Mouse (Mus musculus) adrenal gland, postnatal 25 days (tissue): Measurements from ENCODE around the gene Gm28308. TPM values are rescaled to one million over a fixed set of nuclear protein-coding genes. Genes with fewer than 3 reads are reported as not detected.

ENCODE experiments used
- DNase-seq: peaks from one replicate; pipeline ENCODE4 v3.0.0; 2021; ENCODE audit warnings: mixed read lengths
- total RNA-seq: library from RNA; stranded (reverse); gene quantifications from 2 replicates; pipeline ENCODE4 v1.2.3, GENCODE M21; 2021

The Gm28308 gene
- total RNA-seq, 1 experiment from 2014 or later: 0.88 TPM

- DNase-seq: no peak
These were observed 29.6 kb downstream of the Gm28308 start for GRCm38 (mm10) chr6:52183311-52184080.

- DNase-seq: no peak
These were observed 30.3 kb downstream of the Gm28308 start for GRCm38 (mm10) chr6:52182793-52183192.

GRCm38 (mm10) chr6:52182030-52182429 lies 31.1 kb downstream of the Gm28308 start:
- DNase-seq: no peak

DNA sequence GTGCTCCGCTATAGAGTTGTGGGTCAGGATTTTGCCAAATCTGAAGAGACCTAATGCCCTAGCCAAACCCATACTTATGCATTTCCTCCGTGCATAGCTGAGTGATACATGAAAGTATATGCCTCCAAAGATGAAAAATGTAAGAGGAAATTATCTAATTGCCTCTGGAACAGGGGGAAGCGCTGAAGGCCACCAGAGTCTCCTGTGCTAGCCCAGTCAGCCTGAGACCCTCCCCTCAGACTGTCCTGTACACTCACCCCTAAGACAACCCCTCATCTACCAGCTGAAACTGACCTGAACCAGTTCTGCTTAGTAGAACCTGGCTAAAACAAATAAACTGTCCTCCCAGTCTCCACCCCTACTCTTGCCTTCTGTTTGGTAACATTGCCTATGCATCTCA lies 32.4 kb downstream of the Gm28308 start:
- no peak for DNase-seq

GRCm38 (mm10) chr6:52180213-52180710 lies 32.9 kb downstream of the Gm28308 start:
- DNase-seq: no peak

GRCm38 (mm10) chr6:52179690-52180089 lies 33.4 kb downstream of the Gm28308 start:
- no peak for DNase-seq

- DNase-seq: no peak
These were observed 34.0 kb downstream of the Gm28308 start for GRCm38 (mm10) chr6:52178918-52179665.

DNA sequence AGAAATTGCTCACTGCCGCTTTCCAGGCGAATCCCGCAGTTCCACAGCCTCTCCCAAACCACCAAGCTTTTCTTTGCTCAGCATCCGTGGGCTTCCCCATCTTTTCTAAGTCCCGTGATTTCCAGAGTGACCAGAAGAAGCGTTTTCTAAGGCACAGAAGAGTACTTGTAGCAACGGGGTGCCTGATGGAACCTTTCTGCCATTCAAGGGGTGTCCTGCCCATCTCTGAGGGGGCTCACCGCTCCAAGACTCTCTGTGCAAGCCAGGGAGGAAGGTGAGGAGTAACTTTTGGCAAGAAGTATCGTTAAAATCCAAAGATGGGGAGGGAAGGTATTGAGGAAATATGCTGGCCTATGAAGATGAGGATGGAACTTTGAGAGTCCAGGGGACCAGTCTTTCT lies 35.3 kb downstream of the Gm28308 start:
- no peak for DNase-seq

DNA sequence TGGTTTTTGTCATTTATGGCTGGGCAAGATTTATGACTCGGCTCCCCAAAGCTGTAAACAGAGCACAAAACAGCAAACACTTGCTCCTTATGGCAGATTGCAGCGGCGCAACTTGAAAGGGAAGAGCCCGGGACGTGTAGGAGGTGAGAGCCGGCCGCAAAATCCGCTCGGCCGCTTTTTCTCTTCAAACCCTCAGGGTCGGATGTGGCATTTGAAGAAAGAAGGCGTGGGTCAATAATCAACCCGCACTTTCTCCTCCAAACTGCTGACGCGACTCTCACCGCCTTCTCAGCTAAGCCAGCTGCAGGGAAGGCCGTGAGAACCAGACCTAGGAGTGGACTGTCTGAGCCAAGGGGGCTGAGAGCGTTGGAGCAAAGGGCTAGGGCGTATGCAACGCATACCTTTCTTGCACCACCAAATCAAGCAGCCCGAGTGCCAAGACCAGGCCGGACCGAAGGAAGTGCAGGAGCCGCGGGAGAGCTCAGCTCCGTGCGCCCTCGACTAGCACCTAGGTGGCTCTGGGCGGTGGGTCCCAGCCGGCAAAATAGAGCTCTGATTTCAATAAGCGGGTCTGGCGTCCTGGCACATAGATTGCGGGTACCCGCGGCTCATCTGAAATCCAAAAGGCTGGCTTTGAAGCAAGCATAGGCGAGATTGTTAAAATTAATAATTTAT lies 35.9 kb downstream of the Gm28308 start, which contains the start of gene 5730596B20Rik:
5730596B20Rik (plus strand) TSS at position 438 of the 675 bp plus-strand sequence.
- DNase-seq: no peak

- DNase-seq: no peak
These were observed 36.7 kb downstream of the Gm28308 start for GRCm38 (mm10) chr6:52176391-52176790.

DNA sequence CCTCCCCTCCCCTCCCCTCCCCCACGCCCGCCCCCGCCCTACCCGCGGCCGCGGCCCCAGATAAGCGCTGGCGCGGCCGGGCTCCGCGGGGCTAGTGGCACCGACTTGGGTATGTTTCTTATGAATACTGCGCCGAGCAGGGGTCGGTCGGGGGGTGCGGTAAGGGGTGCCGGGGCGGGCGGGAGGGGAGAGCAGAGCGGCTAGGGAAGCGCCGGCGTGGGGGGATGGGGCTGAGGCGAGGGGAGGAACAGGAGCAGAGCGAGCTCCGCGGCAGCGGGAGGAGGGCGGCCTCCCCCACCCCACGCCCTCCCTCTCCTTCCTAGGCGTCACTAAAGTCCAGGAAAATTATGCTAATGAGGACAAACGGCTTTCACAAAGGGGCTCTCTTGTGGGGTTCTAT lies 37.3 kb downstream of the Gm28308 start:
- peak; percentile 64 for DNase-seq

DNA sequence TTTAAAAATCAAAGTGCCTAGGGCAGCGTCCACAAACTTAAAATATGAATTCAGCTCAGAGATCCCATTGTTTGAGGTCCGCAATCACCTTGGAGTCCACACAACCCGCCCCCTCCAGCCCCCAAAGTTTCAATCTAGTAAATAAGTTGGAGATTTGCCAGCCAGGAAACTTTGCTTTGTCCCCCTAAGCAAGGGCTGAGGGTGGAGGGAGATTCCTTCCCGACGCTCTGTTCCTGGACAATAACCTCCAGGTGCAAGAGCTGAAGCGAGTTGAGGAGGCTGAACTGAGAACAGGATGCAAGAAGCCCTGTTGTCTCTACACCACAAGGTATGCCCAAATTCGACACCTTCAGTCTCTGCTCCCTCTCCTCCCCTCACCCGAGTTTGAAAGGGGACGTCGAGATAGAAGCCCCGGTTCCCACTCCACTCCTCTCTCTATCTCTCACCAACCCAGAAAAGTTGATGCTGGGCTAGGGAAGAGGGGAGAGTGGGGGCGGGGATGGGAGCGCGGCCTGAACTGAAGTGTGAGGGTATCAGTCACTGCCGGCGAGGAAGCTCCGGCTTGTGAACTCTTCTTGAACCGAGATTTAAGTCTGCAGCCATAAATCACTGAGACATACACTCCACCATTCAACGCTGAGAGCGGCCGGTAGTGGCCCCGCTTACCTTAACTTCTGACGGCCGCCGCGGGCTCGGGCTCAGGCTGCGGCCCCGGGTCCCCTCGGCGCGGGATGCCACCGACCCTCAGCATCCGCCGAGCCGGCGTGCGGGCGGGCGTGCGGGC lies 38.0 kb downstream of the Gm28308 start:
- peak; percentile 41 for DNase-seq

GRCm38 (mm10) chr6:52173648-52174047 lies 39.5 kb downstream of the Gm28308 start:
- no peak for DNase-seq

DNA sequence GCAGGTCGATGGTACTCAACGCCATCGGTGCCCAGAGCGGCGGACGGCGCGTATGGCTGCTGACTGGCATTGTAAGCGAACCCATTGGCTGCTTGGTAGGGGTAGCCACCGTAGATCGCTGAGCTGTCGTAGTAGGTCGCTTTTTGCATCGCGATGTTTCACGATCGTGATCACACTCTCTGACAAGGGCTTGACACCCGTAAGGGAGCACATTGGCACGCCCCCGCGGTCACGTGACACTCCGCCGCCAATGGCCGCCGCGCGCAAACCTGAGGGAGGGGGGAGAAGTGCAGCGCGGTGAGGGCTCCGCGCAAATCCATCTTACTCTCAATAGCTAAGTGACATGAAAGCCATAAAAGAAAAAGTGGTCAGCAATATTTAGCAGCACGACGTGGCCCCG lies 40.6 kb downstream of the Gm28308 start:
- peak; percentile 94 for DNase-seq

DNA sequence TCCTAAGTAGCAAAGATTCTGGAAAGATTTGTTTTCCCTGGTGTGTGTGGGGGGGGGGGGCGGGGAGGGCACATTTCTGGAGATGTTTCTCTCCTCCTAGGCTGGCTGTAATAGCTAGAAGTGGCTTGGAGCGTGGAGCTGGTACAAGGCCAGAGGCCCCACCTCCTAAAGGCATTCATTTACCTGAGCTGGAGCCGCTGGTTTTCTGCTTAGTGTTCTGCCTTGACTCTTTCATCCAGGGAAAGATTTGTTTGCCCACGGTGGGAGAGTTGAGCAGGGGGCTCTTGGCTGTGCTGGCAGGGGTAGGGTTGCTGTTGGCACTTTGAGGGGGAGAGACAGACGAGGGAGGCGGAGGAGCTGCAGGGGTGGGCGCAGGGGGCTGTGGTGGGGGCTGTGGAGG lies 41.2 kb downstream of the Gm28308 start:
- no peak for DNase-seq

GRCm38 (mm10) chr6:52171331-52171730 lies 41.8 kb downstream of the Gm28308 start:
- DNase-seq: no peak

GRCm38 (mm10) chr6:52170898-52171223 lies 42.3 kb downstream of the Gm28308 start:
- DNase-seq: no peak

DNA sequence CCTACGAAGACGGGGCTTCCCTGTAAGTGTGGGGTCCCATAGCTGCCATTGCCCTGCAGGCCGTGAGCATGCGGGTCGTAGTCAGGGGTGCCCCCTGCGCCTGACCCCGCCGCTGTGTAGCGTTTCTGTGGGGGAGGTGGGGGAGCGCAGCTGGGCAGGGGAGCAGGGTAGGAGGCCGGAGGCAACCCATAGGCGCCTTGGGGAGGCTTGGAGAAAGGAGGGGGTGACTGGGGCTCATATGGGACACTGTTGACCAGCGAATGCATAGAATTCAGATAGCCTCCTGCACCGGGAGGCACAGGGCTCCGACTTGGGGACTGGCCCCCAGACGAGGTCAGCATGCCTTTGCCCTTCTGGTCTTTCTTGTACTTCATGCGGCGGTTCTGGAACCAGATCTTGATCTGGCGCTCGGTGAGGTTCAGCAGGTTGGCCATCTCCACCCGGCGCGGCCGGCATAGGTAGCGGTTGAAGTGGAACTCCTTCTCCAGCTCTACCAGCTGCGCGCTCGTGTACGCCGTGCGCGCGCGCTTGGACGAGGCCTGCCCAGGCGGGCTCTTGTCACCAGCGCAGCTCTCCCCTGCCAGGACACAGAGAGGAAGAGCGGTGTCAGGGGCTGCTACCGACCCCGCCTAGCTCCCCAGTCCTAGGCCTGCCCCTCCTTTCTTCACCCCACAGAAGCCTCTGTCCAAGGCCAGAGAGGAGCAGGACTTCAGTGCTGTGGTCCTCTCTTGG lies 42.8 kb downstream of the Gm28308 start:
- peak; percentile 48 for DNase-seq

DNA sequence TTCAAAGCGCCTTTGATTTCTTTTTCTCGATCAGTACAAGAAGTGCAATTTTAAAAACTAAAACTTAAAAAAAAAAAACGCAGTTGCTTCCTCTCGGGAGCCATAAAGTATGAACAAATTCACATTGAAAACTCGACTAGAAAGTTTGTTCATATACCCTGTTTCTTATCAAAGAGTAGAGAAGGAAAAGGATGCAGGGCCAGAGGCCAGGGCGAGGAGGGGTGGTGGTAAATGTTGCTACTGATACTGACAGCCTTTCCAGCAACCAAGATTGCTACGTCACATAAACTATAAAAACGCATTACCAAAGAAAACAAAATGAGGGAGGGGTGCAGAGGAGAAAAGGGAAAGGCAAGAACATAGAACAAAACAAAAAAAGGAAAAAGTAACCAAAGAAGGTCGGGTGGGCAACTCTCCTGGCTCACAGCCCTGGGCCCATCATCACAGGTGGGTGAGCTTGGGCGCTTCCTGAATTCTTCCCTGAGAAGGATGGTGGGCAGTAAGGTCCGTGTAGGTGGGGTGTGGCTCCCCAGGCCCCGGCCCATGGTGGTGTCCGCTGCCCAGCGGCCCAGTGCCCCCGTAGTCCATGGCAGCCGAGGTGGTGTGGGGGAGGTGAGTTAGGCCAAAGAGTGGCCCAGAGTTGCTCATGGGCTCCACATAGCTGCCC lies 43.5 kb downstream of the Gm28308 start:
- DNase-seq: no peak

GRCm38 (mm10) chr6:52168191-52169055 lies 44.7 kb downstream of the Gm28308 start:
- peak; percentile 57 for DNase-seq
